Mouse (Mus musculus) right cerebral cortex, postnatal 25 days (tissue): ENCODE data around the gene Myh9.
"Not testable (repeated sequence)": the region's sequence is repeated elsewhere in the genome, so short reads cannot be mapped to it uniquely, and the experiment has no call there.

Experiments
- DNase-seq: peaks from one replicate; pipeline ENCODE4 v3.0.0; 2022

Myh9 gene

DNA sequence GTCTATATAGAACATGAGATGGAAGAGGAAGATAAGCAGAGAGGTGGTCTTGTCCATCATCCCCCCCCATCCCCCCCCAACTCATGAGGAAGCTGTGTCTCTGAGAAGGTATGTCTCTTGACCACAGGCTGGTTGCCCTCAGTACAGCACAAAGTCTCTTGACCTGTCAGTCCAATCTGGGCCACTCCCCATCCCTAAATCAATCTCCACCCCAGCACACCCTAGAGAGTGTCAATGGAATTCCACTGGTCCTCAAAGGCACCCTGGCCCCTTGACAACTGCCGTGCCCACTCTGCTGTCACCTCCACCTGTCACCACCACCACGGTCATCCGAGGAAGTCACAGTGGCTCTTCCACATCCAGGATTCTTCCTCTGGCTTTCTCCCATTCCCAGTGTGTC is 93.6 kb downstream of the Myh9 start:
- no peak for DNase-seq

DNA sequence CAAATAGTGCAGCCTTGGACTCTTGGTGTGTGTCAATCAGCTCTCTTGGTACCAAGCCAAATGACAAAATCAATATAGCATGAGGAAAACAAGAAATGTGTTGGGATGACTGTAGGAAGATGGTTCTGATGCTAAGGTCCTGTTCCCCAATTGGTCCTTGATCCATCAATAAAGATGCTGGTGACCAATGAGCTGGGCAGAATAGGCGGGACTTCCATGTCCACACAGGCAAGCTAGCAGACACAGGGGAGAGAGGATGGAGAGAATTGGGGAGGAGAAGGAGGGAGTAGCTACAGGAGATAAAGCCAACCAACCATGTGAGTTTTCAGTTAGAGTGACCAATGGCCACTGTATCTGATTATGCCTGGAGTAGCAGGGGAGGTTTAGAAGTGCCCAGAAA is 95.6 kb downstream of the Myh9 start:
- DNase-seq, result no peak

DNA sequence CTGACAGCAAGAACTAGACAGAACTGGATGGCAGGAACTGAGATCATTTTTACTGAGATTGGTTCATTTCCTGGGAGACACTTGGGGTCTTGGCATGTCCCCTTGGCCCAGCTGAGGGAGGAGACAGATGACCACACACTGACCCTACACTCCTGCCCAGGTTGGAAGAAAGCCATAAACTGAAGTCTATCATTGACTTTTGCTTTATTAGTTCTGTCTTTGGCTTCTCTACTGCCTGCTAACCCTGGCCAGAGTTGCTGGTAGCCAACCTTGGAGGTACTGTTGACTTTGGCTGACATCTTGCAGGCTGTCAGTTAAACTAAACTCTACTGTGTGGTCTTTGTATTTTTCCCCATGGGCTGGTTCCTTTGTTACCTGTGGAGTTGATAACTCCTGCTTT is 96.9 kb downstream of the Myh9 start:
- DNase-seq, result no peak

DNA sequence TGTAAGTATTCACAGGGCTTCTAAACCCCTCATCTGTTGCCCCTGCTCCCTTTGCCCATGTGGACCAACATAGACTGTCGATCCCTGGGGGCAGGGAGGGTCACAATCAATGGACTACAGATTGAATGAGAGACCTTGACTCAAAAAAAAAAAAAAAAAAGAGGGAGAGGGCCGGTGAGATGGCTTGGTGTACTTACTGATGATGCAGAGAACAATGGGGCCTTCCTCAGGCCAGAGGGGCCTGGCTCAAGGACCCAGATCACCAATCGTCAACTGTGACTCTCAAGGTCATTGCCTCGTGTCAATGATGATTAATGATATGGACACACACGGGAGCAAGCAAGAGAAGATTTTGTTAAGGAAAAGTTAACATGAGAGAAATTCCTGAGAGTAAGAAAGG is 97.3 kb downstream of the Myh9 start:
- DNase-seq, result no peak

DNA sequence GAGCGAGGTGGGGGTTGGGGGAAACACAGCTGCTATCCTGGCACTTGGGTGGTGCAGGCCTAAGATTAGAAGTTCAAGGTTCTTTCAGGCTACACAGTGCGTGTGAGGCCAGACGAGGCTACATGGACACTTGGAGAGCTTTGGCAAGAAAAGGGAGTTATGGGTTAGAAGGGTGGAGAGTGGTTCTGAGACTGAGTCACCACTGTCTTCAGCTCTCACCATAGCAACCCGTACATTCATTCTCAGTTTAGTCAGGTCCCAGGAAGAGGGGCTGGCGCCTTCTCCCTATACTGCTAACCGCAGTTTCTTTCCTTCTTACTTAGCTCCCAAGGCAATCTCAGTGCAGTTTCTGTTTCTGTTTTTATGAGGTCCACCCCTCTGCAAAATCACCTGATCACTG is 100.4 kb downstream of the Myh9 start:
- not testable (repeated sequence) for DNase-seq

DNA sequence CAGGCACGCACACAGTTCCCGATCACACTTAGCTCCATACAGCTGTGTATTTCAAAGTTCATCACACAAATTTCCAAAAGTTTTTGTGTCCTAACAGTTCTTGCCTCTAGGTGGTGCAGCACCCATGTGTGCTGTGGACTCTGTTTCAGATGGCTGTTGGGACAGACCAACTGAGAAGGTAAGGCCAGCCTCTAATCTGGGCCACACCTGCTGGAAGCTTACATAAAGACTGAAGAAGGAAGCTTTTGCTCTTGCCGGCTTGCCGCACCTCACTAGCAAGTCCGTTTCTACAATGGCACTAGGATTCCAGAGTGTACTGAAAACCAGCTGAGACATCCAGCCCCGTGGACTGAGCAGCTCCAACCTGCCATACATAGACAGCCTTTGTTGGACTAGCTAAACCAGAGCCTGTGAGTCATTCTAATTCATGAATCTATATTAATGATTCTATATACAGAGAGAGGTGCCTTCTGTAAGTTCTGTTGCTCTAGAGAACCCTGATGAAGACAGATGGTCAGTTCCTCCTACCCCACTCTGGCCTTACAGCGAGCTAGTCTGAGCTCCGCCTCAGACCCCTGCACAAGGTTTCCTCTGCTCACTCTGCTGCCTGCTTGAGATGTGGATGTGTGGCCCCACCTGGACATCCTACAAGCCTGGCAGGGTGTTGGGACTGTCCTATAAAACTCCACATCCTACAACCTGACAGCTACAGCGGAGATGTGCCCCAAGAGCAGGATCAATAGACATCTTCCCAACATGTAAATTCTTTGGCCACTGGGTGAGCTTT is 101.3 kb downstream of the Myh9 start:
- DNase-seq, result no peak

DNA sequence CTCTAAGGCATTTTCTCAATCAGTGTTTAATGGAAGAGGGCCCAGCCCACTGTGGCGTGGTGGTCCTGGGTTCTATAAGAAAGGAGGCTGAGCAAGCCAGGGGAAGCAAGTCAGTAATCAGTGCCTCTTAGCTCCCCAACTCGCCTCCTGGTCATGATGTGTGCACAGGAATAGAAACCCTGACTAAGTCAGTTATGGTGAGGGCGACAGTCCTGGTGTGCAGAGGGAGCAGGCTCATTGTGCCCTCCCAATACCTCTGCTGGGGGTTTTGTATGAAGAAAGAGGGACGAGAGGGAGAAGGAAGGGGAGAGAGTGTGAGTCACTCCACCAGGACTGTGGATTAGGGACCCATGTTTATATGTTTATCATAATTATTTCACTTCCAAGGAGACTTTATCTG is 108.1 kb downstream of the Myh9 start:
- not testable (repeated sequence) for DNase-seq

DNA sequence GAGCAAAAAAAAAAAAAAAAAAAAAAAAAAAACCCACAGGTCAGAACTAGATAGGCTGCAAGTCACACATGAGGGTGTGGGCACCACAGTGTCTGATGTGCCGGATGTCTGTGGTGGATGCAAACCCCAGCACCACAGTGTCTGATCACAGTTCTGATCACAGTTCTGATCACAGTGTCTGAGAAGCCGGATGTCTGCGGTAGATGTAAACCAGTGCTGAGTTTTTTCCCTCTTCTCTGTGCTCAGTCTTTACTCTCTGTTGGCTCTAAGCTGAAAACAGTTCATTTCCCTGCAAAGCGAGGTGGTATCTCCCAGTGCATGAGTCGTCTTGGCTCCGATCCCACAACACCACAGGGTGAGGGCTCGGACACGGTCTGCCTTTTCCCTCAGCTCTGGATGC is 108.6 kb downstream of the Myh9 start:
- DNase-seq, result not testable (repeated sequence)

DNA sequence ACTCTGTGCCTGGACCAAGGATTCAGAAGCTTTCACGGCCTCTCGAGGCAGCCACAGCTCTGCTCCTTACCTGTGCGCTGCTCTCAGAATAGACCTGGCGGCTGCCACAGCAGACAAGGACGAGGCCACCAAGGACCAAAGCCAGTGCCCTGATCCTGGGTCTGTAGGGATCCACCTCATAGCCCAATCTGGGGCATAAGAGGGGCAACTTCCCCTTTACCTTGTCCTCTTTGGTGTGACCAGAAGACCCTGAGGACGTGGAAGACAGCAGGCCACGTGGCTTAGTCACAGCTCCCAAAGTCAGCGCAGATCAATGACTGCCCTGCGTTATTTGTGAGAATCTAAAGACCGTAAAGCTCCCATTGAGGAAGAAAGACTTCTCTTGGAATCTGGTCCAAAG is 109.1 kb downstream of the Myh9 start:
- DNase-seq, result not testable (repeated sequence)

DNA sequence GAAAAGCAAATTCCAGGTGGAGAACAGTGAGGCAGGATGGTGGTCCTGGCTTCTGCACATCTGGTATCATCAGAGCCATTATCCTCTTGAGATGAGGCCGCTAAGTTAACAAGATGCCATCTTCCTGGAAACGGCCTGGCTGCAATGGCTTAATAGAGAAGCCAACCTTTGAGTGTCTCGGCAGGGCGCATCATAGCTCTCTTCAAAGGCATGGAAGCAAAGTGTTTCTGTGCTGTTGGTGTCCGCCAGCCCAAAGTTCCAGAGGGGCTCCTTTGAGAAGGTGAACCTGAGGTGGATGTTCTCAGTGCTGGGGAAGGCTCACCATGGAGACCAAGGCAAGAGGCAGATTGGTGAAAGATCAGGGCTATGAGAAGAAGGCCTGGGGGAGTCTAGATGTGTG is 110.4 kb downstream of the Myh9 start:
- no peak for DNase-seq

DNA sequence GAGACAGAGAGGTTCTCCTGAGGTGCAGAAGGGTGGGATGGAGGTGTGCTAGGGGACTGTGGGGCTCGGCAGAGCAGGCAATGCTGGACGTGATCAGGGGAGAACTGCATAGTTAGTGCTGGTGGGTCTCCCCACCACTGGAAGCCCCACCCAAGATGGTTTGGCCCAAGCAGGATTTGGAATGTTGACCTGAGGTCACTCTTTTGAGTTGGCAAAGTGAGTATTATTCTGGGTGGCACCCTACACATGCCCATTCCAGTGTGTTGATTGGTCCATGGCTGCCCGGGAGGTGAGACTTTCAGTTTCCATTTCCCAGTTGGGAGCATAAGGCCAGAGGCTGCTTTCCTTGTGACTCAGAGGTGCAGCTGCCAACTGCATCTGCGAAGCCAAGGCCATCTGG is 113.2 kb downstream of the Myh9 start, which contains the start of gene Apol9b:
Gene Apol9b (plus strand): TSS at position 301 of the 400 bp plus-strand sequence.
- not testable (repeated sequence) for DNase-seq

DNA sequence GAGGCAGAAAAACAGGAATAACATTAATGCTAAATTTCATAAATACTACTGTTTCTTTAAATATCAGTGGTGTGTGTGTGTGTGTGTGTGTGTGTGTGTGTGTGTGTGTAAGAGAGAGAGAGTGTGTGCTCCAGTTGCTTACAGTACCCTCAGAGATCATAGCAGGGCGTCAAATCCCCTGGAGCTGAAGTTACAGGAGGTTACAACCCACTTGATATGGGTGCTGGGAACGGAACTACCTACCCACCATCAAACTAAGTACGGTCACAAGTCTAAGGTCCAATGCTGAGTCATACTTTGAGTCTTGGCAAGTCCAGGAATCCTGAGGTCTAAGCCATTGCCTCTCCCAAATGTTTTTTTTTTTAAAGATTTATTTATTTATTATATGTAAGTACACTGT is 114.2 kb downstream of the Myh9 start:
- DNase-seq, result not testable (repeated sequence)

DNA sequence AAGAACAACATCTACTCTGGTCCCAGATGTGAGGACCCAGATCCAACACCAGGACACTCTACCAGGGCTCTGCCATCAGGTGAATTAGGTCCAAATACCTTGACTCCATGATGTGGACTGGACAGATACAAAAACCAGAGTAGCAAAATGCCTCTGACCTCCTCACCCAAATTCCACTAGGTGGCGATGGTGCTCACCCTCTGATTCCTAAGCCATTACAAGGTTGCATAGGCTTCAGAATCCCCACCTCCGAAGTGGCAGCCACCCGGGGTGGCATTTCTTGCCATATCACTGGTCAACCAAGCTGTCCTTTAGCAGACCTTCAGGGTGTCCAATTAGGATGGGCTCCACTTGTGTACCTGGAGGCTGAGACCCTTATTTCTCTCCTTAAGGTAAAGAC is 114.8 kb downstream of the Myh9 start:
- DNase-seq, result not testable (repeated sequence)

DNA sequence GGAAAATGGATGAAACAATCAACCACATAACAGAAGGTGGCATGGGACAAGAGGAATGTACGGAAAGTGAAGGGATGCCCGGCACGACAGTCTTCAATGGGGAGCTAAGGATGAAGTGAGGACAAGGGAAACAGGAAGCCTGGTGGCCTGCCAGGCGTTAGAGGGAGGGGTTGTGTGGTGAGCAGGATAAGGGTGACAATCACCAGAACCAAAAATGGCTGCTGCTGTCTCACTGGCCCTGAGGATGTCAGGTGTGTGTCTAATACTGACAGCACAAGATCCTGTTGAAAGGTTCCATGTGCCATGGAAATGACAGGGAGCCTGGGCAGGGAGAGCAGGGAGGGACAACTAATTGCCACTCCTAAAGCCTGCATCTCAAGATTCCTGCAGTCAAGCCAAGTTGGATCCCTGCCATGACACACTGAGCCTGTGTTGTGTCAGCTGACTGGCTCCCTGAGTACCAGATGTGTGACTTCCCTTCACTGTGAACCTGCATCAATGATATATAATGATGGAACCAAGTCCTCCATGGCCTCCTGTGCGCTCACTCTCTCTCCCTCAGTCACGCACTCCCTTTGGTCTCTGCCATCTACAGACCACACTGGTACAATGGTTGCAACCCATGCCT is 116.5 kb downstream of the Myh9 start:
- DNase-seq, result not testable (repeated sequence)

DNA sequence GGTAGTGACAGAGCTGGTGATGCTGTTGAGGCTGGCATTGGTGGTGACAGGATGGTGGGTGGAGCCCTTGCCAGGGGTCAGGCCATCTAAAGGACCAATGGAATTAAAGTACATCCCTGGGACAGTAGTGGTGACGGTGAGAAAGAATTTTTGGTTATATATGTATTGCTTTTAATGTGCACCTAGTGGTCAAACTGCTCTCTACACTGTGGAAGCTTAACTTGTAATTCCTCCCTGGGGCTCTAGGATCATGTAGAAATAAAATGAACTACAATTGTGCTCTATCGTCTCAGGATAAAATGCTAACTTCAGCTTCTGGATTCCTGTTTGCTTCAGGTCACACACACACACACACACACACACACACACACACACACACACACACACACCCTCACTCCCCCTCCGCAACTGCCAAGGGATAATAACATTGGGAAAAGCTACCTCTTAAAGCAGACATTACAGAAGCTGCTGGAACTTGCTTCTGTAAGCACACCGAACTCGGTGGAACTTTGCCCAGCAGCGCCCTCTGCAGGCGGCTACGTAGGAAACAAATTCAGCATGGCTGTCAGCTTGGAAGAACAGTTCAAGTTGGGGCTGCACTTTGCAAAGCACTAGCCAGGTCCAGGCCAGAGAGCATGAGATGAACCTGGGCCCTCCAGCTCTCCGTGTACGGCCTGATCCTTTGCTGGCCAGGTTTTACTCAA is 117.6 kb downstream of the Myh9 start:
- not testable (repeated sequence) for DNase-seq

DNA sequence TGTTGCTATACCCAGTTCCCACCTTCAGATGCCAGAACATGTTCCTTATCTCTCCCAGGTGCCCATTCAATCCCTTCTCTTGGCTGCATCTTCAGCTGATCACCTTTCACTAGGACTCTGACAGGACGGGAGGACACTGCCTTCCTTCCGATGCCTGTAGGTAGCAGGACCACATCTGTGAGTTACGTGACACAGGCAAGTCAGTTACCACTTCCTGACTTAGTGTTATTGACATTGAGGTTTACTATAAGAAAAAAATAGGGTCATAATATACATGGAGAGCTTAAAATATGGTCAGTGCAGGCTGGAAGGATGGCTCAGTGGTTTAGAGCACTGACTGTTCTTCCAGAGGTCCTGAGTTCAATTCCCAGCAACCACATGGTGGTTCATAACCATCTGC is 120.5 kb downstream of the Myh9 start:
- not testable (repeated sequence) for DNase-seq

DNA sequence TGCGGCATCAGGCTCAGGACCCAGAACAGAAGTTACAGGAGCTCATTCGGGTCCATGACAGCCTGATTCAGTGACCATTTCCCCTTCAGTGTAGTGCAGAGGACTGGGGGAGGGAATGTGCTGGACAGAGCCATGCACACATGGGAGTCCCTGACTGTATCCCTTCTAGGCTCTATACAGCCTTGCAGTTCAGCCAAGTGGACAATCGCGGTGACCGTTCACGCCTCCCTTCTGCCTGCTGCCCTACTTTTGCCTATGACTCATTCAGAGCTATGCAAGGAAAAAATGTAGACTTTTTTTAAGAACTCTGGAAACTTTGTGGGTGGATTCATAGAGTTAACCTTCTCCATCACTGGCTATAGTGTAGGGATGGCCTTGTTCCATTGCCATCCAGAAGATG is 123.7 kb downstream of the Myh9 start:
- not testable (repeated sequence) for DNase-seq
